Mouse (Mus musculus) ovary, adult 10 weeks (tissue): ENCODE data around the gene Ifna2. TPM values are rescaled to one million over a fixed set of nuclear protein-coding genes. Genes with fewer than 3 reads are reported as not detected.

ENCODE experiments used
- polyA plus RNA-seq: library from polyadenylated mRNA; stranded (reverse); fragments of 350-450 nt; fragmentation: Illumina TruSeq; extraction: RNeasy Lipid Tissue Mini Kit (QIAGEN cat#74804); gene quantifications from one replicate; pipeline ENCODE4 v1.2.3, GENCODE M21; 2014

Gene Ifna2
- not detected for polyA plus RNA-seq

DNA sequence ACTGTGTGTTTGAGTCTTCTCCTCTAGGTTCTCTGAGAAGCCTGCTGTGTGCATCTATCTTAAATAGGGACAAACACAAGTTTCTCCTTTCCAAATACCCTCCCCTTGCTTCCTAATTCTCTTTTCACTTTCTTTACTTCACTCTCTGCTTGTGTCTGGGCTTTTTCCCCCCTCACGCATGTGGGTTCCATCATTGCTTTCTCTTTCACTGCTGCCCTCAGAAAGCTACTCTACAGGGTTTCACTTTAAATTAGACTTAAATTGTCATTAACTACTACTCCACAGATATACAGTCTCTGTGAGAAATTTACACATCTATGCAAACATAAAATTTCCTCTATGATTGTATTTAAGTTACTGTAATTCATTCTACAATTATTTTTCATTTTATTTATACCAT is at the start of gene Ifna2:
TSS of gene Ifna2 (minus strand) at position 101 of the 400 bp plus-strand sequence.

DNA sequence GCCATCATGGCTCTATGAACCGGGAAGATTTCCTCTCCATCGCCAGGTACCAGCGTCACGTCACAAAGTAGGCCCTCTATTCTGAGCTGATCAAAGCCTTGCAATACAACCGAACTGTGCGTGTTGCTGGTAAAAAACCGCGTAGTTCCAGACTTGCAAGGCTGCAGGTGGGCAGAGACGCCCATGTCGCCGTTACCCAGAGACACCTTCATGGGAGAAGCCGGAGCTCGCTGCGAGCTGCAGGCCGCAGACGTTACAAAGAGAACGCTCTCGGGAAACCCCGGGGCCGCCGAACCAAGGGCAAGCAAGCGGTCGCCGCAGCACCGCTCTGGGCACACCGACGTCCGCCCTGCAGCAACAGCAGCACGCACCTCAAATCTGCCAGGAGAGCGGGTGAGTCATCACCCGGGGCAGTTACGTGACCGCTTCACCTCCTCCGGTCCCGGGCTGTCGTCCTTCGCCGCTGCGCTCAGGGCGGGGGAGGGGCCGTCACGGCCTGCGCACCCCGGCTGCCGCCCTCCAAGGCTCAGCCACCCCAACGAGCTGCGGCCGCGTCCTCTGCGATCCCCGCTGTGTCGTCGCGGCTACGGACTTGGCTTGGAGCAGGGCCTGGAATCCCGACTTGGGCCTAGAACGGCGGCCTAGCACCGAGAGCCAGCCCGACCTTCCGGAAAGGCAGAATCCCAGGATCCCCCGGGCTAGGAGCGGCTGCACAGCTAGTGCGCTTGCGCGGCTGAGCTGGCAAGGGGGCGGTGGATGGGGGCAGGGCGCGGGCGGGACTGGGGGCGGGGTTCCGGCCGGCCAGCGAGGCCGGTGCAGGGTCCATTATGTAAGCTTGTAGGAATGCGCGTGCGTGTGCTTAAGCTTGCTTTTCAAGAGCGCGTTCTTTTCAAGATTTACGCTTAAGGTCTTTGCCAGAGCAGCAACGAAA is 38.3 kb upstream of the Ifna2 start, which contains the start of the genes Gm26566 and Klhl9:
TSS of gene Gm26566 (plus strand) at position 15 of the 931 bp plus-strand sequence.
TSS of gene Klhl9 (minus strand) at position 675 of the 931 bp plus-strand sequence.

DNA sequence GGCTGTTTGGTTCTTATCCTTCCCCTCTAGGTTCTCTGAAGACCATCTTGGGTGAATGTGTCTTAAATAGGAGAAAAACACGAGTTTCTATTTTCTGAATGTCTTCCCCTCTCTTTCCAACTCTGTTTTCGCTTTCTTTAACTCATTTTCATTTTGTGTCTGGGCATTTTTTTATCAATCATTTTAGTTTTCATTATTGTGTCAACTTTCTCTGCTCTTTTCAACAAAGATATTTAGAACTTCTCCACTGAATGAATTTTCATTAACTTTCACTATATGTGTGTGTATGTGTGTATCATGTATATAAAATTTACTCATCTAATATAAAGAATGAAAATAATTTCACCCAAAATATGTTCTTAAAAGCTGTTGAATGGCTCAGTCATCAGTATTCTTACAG is 7.5 kb upstream of the Ifna2 start, which contains the start of gene Ifnab:
TSS of gene Ifnab (minus strand) at position 101 of the 400 bp plus-strand sequence.

DNA sequence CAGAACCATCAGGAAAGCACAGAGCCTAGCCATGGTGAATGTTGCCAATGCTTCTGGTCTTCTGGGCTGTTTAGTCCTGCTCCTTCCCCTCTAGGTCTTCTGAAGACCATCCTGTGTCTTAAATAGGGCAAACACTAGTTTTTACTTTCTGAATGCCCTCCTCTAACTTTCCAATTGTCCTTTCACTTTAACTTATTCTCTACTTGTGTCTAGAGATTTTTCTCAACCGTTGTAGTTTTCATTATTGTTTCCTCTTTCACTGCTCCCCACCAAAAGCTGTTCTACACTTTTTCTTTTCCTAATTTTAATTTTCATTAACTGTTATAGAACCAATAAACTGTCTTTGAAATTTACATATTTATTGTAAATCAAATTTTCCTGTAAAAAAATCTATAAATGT is 6.9 kb downstream of the Ifna2 start, which contains the start of gene Ifna16:
TSS of gene Ifna16 (minus strand) at position 101 of the 400 bp plus-strand sequence.

DNA sequence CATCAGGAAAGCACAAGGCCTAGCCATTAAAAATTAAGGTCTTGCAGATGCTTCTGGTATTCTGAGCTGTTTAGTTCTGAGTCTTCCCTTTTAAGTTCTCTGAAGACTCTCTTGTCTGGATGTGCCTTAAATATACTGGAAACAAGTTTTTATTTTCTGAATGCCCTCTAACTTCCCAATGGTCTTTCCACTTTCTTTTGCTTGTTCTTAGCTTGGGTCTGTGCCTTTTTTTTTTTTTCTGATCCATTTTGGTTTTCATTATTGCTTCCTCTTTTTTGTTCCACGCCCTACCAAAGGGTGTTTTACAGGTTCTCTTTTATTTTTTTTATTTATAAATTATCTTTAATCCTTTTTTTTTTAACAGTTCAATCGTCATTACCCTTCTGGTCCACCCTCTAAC is 39.4 kb downstream of the Ifna2 start, which contains the start of gene Ifna13:
TSS of gene Ifna13 (minus strand) at position 101 of the 400 bp plus-strand sequence.

DNA sequence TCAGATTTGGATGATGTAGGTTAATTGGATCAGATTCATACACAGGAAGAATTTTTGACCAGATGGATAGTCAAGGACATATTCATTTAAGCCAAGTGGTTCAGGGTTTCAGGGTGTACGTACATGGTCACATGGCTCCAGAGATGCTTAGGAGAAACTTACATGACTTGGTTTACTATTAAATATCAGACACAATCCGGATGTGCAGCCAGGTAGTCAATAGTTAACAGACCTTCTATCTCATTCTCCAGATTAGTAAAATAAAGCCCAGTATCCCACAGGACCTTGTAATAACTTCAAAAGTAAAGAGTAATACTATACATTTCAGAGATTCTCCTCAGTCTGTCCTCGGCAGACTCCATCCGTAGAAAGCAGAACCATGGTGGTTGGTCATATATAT is 49.4 kb downstream of the Ifna2 start, which contains the start of gene C87499:
TSS of gene C87499 (minus strand) at position 101 of the 400 bp plus-strand sequence.

Other genes with a start within 250 kb of the Ifna2 start
- 49.0 TPM for gene Hacd4, start 245.0 kb downstream of the Ifna2 start, polyA plus RNA-seq
- not detected for gene Ifnb1, start 161.1 kb downstream of the Ifna2 start, polyA plus RNA-seq
- not detected for gene Ifna15, start 125.7 kb downstream of the Ifna2 start, polyA plus RNA-seq
- not detected for gene Ifna14, start 112.1 kb downstream of the Ifna2 start, polyA plus RNA-seq
- not detected for gene Ifna9, start 91.5 kb downstream of the Ifna2 start, polyA plus RNA-seq
- gene Ifna12, start 80.5 kb downstream of the Ifna2 start, polyA plus RNA-seq = not detected
- 24.0 TPM for gene C87499, start 49.5 kb downstream of the Ifna2 start, polyA plus RNA-seq
- not detected for gene Ifna13, start 39.5 kb downstream of the Ifna2 start, polyA plus RNA-seq
- not detected for gene Ifna16, start 7.0 kb downstream of the Ifna2 start, polyA plus RNA-seq
- gene Ifnab, start 7.4 kb upstream of the Ifna2 start, polyA plus RNA-seq = not detected
- gene Gm26566, start 37.9 kb upstream of the Ifna2 start, polyA plus RNA-seq = not detected
- 236 TPM for gene Klhl9, start 38.6 kb upstream of the Ifna2 start, polyA plus RNA-seq
- gene Gm13271, start 71.0 kb upstream of the Ifna2 start, polyA plus RNA-seq = not detected
- gene Gm13283, start 76.2 kb upstream of the Ifna2 start, polyA plus RNA-seq = not detected
- not detected for gene Gm13290, start 89.9 kb upstream of the Ifna2 start, polyA plus RNA-seq
- gene Gm13289, start 93.0 kb upstream of the Ifna2 start, polyA plus RNA-seq = not detected
- gene Gm13272, start 95.9 kb upstream of the Ifna2 start, polyA plus RNA-seq = not detected
- not detected for gene Ifnz, start 98.2 kb upstream of the Ifna2 start, polyA plus RNA-seq
- not detected for gene Gm13276, start 101.8 kb upstream of the Ifna2 start, polyA plus RNA-seq
- not detected for gene Gm13277, start 104.7 kb upstream of the Ifna2 start, polyA plus RNA-seq
- not detected for gene Gm13278, start 107.6 kb upstream of the Ifna2 start, polyA plus RNA-seq
- gene Gm13275, start 110.6 kb upstream of the Ifna2 start, polyA plus RNA-seq = not detected
- not detected for gene Gm13279, start 113.5 kb upstream of the Ifna2 start, polyA plus RNA-seq
- not detected for gene Gm13285, start 115.8 kb upstream of the Ifna2 start, polyA plus RNA-seq
- not detected for gene Gm13287, start 119.3 kb upstream of the Ifna2 start, polyA plus RNA-seq
- not detected for gene Gm13288, start 121.6 kb upstream of the Ifna2 start, polyA plus RNA-seq
- not detected for gene Ifna7, start 132.3 kb upstream of the Ifna2 start, polyA plus RNA-seq
- not detected for gene Ifna11, start 136.0 kb upstream of the Ifna2 start, polyA plus RNA-seq
- gene Ifna6, start 143.5 kb upstream of the Ifna2 start, polyA plus RNA-seq = not detected
- not detected for gene Ifna5, start 151.6 kb upstream of the Ifna2 start, polyA plus RNA-seq
- not detected for gene Ifna4, start 157.9 kb upstream of the Ifna2 start, polyA plus RNA-seq
- not detected for gene Ifna1, start 166.2 kb upstream of the Ifna2 start, polyA plus RNA-seq
- not detected for gene Ifne, start 196.3 kb upstream of the Ifna2 start, polyA plus RNA-seq